Mouse (Mus musculus): ENCODE data around the gene Sec14l2.
A peak's percentile ranks its signal among the peaks of the same experiment; 100 is the strongest.

DNA sequence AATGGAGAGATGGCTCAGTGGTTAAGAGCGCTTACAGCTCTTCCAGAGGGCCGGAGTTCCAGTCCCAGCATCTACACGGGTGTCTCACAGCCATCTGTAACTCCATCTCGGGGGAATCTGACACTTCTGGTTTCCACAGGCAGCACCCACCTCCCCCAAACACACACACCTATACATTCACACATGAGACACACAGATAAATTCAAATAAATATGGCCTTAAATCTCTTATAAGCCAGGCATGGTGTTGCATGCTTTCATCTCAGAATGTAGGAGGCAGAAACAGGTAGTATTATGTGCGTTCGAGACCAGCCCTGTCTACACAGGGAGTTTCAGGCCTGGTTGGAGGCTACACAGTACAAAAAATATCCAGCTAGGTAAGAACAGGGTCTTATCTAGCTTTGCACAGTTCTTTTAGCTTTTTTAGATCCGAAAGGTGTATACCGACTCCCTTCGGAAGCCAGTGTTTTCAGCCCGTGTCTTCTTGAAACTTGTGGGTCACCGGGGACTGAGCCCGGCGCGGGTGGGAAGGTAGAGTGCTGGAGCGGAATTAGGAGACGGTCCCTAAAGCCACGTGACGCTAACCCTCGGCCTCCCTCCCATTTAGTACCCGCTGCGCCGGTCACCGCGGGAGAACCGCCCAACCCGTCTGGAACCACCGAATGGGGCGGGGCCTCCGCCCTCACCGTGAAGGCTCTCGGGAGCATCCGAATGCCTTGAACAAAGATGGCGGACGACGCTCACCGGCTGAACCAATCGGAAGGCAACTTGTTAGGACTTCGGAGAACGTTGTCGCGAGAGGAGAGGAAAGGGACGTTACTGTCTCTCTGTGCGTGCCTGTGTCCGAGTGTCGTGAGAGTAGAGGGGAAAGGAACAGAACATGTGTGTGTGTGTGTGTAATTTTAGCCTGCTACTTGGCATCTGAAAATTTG is 26.9 kb downstream of the Sec14l2 start:
- TF ChIP-seq MAX (IDR thresholded peaks at IDR 0.05; ENCODE audit: low read depth): no peak
- peak; percentile 86 for TF ChIP-seq POLR2A (IDR thresholded peaks at IDR 0.05; ENCODE audit: insufficient read length, low read depth)
- peak; percentile 97 for TF ChIP-seq POLR2AphosphoS2 (IDR thresholded peaks at IDR 0.05; ENCODE audit: insufficient read length, low read depth)
- no peak for TF ChIP-seq TCF3 (IDR thresholded peaks at IDR 0.05; ENCODE audit: insufficient read length, low read depth)
- TF ChIP-seq CEBPB (IDR thresholded peaks at IDR 0.05; ENCODE audit: insufficient read depth, poor library complexity, severe bottlenecking): no peak
- TF ChIP-seq MYOG (IDR thresholded peaks at IDR 0.05; ENCODE audit: control insufficient read depth in 1 of 3, insufficient read depth in 1 of 3, insufficient read length in 2 of 3, low read depth in 2 of 3): no peak
- peak; percentile 47 for TF ChIP-seq E2F4 (IDR thresholded peaks at IDR 0.05; ENCODE audit: insufficient read depth)

All from myocyte (in vitro differentiated cells).